Mouse (Mus musculus): ENCODE results near the gene Duxf3. TPM values are rescaled to one million over a fixed set of nuclear protein-coding genes. Genes with fewer than 3 reads are reported as not detected.

The Duxf3 gene
- total RNA-seq (2023) = not detected in 4 replicates

DNA sequence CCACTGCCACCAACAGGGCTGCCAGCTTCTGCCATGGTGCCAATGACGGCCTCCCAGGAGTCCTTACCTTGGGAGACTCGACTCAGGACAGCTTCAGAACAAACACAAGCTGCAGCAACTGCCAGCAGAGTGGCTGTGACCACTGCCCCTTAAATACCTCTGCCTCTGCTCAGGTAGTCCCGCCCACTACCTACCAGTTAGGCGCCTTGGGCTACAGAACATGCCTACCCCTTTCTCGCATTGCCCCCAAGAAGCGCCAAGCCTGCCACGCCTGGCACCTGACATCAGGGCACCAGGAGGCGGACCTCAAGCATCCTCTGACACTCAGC is at the start of gene Duxf3:
Gene Duxf3, minus strand, starts transcription at position 35 of the 329 bp plus-strand sequence.

GRCm38 (mm10) chr10:58255213-58255892 is 22.9 kb upstream of the Duxf3 start, which contains the start of gene Gcc2:
Gene Gcc2, plus strand, starts transcription at chr10:58255497.

DNA sequence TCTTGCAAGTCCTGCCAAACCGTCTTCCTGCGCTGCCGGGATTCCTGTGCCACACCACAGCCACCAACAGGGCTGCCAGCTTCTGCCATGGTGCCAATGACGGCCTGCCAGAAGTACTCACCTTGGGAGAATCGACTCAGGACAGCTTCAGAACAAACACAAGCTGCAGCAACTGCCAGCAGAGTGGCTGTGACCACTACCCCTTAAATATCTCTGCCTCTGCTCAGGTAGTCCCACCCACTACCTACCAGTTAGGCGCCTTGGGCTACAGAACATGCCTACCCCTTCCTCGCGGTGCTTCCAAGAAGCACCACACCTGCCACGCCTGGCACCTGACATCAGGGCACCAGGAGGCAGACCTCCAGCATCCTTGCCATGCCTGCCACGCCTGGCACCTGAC is 4.1 kb upstream of the Duxf3 start, which contains the start of gene Gm4981:
Gene Gm4981, minus strand, starts transcription at position 89 of the 400 bp plus-strand sequence.

DNA sequence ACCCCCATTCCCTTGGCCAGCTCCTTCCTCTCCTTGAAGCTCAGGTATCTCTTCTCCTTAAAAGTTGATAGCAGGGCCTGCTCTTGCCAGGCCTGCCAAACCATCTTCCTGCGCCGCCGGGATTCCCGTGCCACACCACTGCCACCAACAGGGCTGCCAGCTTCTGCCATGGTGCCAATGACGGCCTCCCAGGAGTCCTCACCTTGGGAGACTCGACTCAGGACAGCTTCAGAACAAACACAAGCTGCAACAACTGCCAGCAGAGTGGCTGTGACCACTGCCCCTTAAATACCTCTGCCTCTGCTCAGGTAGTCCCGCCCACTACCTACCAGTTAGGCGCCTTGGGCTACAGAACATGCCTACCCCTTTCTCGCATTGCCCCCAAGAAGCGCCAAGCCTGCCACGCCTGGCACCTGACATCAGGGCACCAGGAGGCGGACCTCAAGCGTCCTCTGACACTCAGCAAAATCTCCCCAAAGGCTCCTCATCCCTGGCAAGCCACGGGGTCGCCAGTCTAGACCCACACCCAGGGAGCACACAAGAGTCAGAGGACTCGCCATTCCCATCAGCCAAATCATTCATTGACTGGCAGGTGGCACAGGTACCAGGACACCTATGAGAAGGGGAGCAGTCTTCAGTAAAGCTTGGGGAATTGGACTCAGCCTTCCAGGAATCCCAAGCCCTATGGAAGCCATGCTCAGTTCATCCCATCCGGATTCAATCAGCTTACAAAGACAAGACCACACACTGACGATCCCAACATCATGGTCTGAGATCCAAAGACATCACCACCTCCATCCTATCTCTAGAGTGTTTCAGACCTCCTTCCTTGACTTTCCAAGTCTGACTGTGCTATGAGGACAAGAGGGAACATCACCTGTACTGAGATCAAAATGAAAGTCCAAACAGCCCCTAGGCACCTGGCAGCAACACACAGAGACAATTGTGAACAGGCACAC is 7.4 kb downstream of the Duxf3 start, which contains the start of gene AW822073:
Gene AW822073, minus strand, starts transcription at position 104 of the 959 bp plus-strand sequence.

Other genes starting within 250 kb of the Duxf3 start
- gene AW822073, start 7.7 kb downstream of the Duxf3 start, total RNA-seq (2023) = not detected in 4 replicates
- gene Gm4981, start 4.0 kb upstream of the Duxf3 start, total RNA-seq (2023) = not detected in 4 replicates
- gene Gcc2, start 22.8 kb upstream of the Duxf3 start, total RNA-seq (2023) = 28.5 to 37.0 TPM (median 31.4 TPM) in 4 replicates
- gene Lims1, start 90.8 kb upstream of the Duxf3 start, total RNA-seq (2023) = 51.2 to 62.6 TPM (median 57.8 TPM) in 4 replicates
- 198 to 207 TPM (median 203 TPM) in 4 replicates for gene Ranbp2, start 214.2 kb upstream of the Duxf3 start, total RNA-seq (2023)

Measured in B cell, adult 62 days (primary cell).